Mouse (Mus musculus) CH12.LX (cell line): ENCODE measurements around the gene Pld3. TPM values are rescaled to one million over a fixed set of nuclear protein-coding genes. Genes with fewer than 3 reads are reported as not detected.
A peak's percentile ranks its signal among the peaks of the same experiment; 100 is the strongest.

Experiments
- DNase-seq: peaks from one replicate; pipeline ENCODE4 v3.0.0-alpha.2; 2013; ENCODE audit errors: extremely low read depth
- H3K27ac ChIP-seq: 2 replicates; pipeline ENCODE4 v1.5.1; 2012; ENCODE audit warnings: low read depth, mild to moderate bottlenecking, control low read depth, moderate library complexity; ENCODE audit not compliant: insufficient read depth
- H3K27me3 ChIP-seq: replicated peaks from 2 replicates; pipeline ENCODE3; 2012; ENCODE audit warnings: inconsistent platforms
- H3K36me3 ChIP-seq, 2 experiments: replicated peaks in 1 of 2; 2 replicates each; pipeline versions ENCODE3 to v1.6.1; 2012; ENCODE audit warnings: inconsistent platforms in 1 of 2, low read length in 1 of 2, mild to moderate bottlenecking in 1 of 2, mixed read lengths in 1 of 2, moderate library complexity in 1 of 2; ENCODE audit not compliant: control insufficient read depth in 1 of 2, insufficient read depth in 1 of 2
- H3K4me1 ChIP-seq, 2 experiments: 2 replicates each; pipeline ENCODE4 v1.6.1; 2012; ENCODE audit warnings: inconsistent platforms in 1 of 2, moderate library complexity in 1 of 2; ENCODE audit not compliant: insufficient read depth in 2 of 2, control insufficient read depth in 1 of 2
- H3K4me2 ChIP-seq: 2 replicates; pipeline ENCODE4 v1.6.1; 2012; ENCODE audit warnings: low read depth, mild to moderate bottlenecking, control low read depth; ENCODE audit not compliant: poor library complexity, insufficient read depth, severe bottlenecking
- H3K4me3 ChIP-seq, 3 experiments: fragments of 150-350 bp in 1 of 3; sonication (generic) in 1 of 3; replicated peaks in 1 of 3; 2 replicates each; pipeline versions ENCODE3 to v1.5.1; 2011 to 2012; ENCODE audit warnings: low read depth in 2 of 3, low read length in 2 of 3, mild to moderate bottlenecking in 2 of 3, moderate library complexity in 2 of 3, control low read depth in 1 of 3, improper control_type of control experiment in 1 of 3, inconsistent platforms in 1 of 3, mixed read lengths in 1 of 3; ENCODE audit not compliant: poor library complexity in 1 of 3
- H3K79me2 ChIP-seq: replicated peaks from 2 replicates; pipeline ENCODE4 v1.6.1; 2012; ENCODE audit warnings: mild to moderate bottlenecking, moderate library complexity; ENCODE audit not compliant: control insufficient read depth, poor library complexity, insufficient read depth, severe bottlenecking; ENCODE audit errors: extremely low read depth
- H3K9ac ChIP-seq: 2 replicates; pipeline ENCODE4 v1.6.1; 2012; ENCODE audit warnings: low read depth, mild to moderate bottlenecking, control low read depth, moderate library complexity; ENCODE audit not compliant: insufficient read depth
- H3K9me3 ChIP-seq: replicated peaks from 2 replicates; pipeline ENCODE3; 2012; ENCODE audit warnings: low read length, inconsistent platforms, mixed read lengths
- BHLHE40 ChIP-seq: IDR thresholded peaks from 2 replicates; pipeline ENCODE4 v1.6.1; 2011; ENCODE audit warnings: mild to moderate bottlenecking, low read depth, low read length, improper control_type of control experiment
- CHD1 ChIP-seq: IDR thresholded peaks from 2 replicates; pipeline ENCODE4 v1.6.1; 2012; ENCODE audit warnings: low read depth, low read length, improper control_type of control experiment, inconsistent platforms
- CHD2 ChIP-seq: IDR thresholded peaks from 2 replicates; pipeline ENCODE4 v1.6.1; 2011; ENCODE audit warnings: low read length, improper control_type of control experiment
- CTCF ChIP-seq, 2 experiments: IDR thresholded peaks in 1 of 2; conservative IDR thresholded peaks in 1 of 2; 2 replicates each; pipeline ENCODE4 v1.5.1; 2011 to 2012; ENCODE audit warnings: low read depth in 2 of 2, low read length in 2 of 2, improper control_type of control experiment in 1 of 2, inconsistent platforms in 1 of 2, mild to moderate bottlenecking in 1 of 2, moderate library complexity in 1 of 2
- E2F4 ChIP-seq: IDR thresholded peaks from 2 replicates; pipeline ENCODE4 v1.6.1; 2011; ENCODE audit warnings: low read depth, low read length, improper control_type of control experiment; ENCODE audit not compliant: insufficient replicate concordance
- ELF1 ChIP-seq: IDR thresholded peaks from 2 replicates; pipeline ENCODE4 v1.6.1; 2014; ENCODE audit warnings: low read depth, mild to moderate bottlenecking, inconsistent platforms, low read length, improper control_type of control experiment
- EP300 ChIP-seq: IDR thresholded peaks from 2 replicates; pipeline ENCODE4 v1.6.1; 2011; ENCODE audit warnings: low read length, improper control_type of control experiment
- ETS1 ChIP-seq: conservative IDR thresholded peaks from 2 replicates; pipeline ENCODE4 v1.6.1; 2012; ENCODE audit warnings: low read depth, mild to moderate bottlenecking, inconsistent platforms, low read length, improper control_type of control experiment, moderate library complexity
- GABPA ChIP-seq: IDR thresholded peaks from 2 replicates; pipeline ENCODE4 v1.6.1; 2012; ENCODE audit warnings: low read depth, low read length, improper control_type of control experiment, inconsistent platforms; ENCODE audit not compliant: insufficient replicate concordance
- HCFC1 ChIP-seq: IDR thresholded peaks from 2 replicates; pipeline ENCODE4 v1.6.1; 2012; ENCODE audit warnings: low read depth, mild to moderate bottlenecking, inconsistent platforms, low read length, improper control_type of control experiment
- IRF4 ChIP-seq: IDR thresholded peaks from 2 replicates; pipeline ENCODE4 v1.6.1; 2014; ENCODE audit warnings: low read depth, mild to moderate bottlenecking, inconsistent platforms, low read length, improper control_type of control experiment
- JUN ChIP-seq: IDR thresholded peaks from 2 replicates; pipeline ENCODE4 v1.6.1; 2011; ENCODE audit warnings: low read depth, mild to moderate bottlenecking, low read length, improper control_type of control experiment, moderate library complexity; ENCODE audit not compliant: insufficient read depth
- JUND ChIP-seq: conservative IDR thresholded peaks from 2 replicates; pipeline ENCODE4 v1.6.1; 2011; ENCODE audit warnings: low read depth, low read length, improper control_type of control experiment
- KAT2A ChIP-seq: IDR thresholded peaks from 2 replicates; pipeline ENCODE4 v1.6.1; 2012; ENCODE audit warnings: low read length, improper control_type of control experiment, inconsistent platforms; ENCODE audit not compliant: insufficient replicate concordance
- MAFK ChIP-seq: IDR thresholded peaks from 2 replicates; pipeline ENCODE4 v1.6.1; 2011; ENCODE audit warnings: low read length, improper control_type of control experiment; ENCODE audit not compliant: insufficient replicate concordance
- MAX ChIP-seq: IDR thresholded peaks from 2 replicates; pipeline ENCODE4 v1.6.1; 2011; ENCODE audit warnings: low read length, improper control_type of control experiment
- MAZ ChIP-seq: IDR thresholded peaks from 2 replicates; pipeline ENCODE4 v1.6.1; 2012; ENCODE audit warnings: low read depth, mild to moderate bottlenecking, inconsistent platforms, low read length, improper control_type of control experiment, moderate library complexity
- MEF2A ChIP-seq: IDR thresholded peaks from 2 replicates; pipeline ENCODE4 v1.6.1; 2014; ENCODE audit warnings: low read depth, mild to moderate bottlenecking, inconsistent platforms, low read length, improper control_type of control experiment, borderline replicate concordance
- MXI1 ChIP-seq: IDR thresholded peaks from 2 replicates; pipeline ENCODE4 v1.6.1; 2011; ENCODE audit warnings: mild to moderate bottlenecking, low read depth, low read length, improper control_type of control experiment
- MYC ChIP-seq: IDR thresholded peaks from 2 replicates; pipeline ENCODE4 v1.6.1; 2011; ENCODE audit warnings: low read depth, mild to moderate bottlenecking, improper control_type of control experiment, low read length
- NELFE ChIP-seq: IDR thresholded peaks from 2 replicates; pipeline ENCODE4 v1.6.1; 2011; ENCODE audit warnings: low read depth, low read length, improper control_type of control experiment
- NRF1 ChIP-seq: IDR thresholded peaks from 2 replicates; pipeline ENCODE4 v1.6.1; 2014; ENCODE audit warnings: low read depth, mild to moderate bottlenecking, inconsistent platforms, low read length, improper control_type of control experiment, moderate library complexity
- PAX5 ChIP-seq: IDR thresholded peaks from 2 replicates; pipeline ENCODE4 v1.6.1; 2012; ENCODE audit warnings: low read length, inconsistent platforms, mixed read lengths
- POLR2A ChIP-seq: IDR thresholded peaks from 2 replicates; pipeline ENCODE4 v1.6.1; 2011; ENCODE audit warnings: low read depth, mild to moderate bottlenecking, improper control_type of control experiment, low read length
- POLR2AphosphoS2 ChIP-seq: IDR thresholded peaks from 2 replicates; pipeline ENCODE4 v1.6.1; 2011; ENCODE audit warnings: low read depth, low read length, improper control_type of control experiment
- RAD21 ChIP-seq: IDR thresholded peaks from 2 replicates; pipeline ENCODE4 v1.6.1; 2011; ENCODE audit warnings: low read depth, mild to moderate bottlenecking, low read length, improper control_type of control experiment, moderate library complexity
- RCOR1 ChIP-seq: conservative IDR thresholded peaks from 2 replicates; pipeline ENCODE4 v1.6.1; 2012; ENCODE audit warnings: low read depth, mild to moderate bottlenecking, inconsistent platforms, low read length, improper control_type of control experiment
- SIN3A ChIP-seq: IDR thresholded peaks from 2 replicates; pipeline ENCODE4 v1.6.1; 2012; ENCODE audit warnings: low read length, improper control_type of control experiment, inconsistent platforms
- SMC3 ChIP-seq: IDR thresholded peaks from 2 replicates; pipeline ENCODE4 v1.6.1; 2011; ENCODE audit warnings: low read depth, low read length, improper control_type of control experiment
- TBP ChIP-seq: conservative IDR thresholded peaks from 2 replicates; pipeline ENCODE4 v1.6.1; 2011; ENCODE audit warnings: low read depth, low read length, improper control_type of control experiment
- TCF12 ChIP-seq: IDR thresholded peaks from 2 replicates; pipeline ENCODE4 v1.6.1; 2014; ENCODE audit warnings: low read depth, mild to moderate bottlenecking, inconsistent platforms, low read length, improper control_type of control experiment
- UBTF ChIP-seq: IDR thresholded peaks from 2 replicates; pipeline ENCODE4 v1.6.1; 2012; ENCODE audit warnings: low read depth, mild to moderate bottlenecking, inconsistent platforms, low read length, improper control_type of control experiment, moderate library complexity
- USF1 ChIP-seq: IDR thresholded peaks from 2 replicates; pipeline ENCODE4 v1.6.1; 2014; ENCODE audit warnings: low read depth, mild to moderate bottlenecking, inconsistent platforms, low read length, improper control_type of control experiment
- USF2 ChIP-seq: conservative IDR thresholded peaks from 2 replicates; pipeline ENCODE4 v1.6.1; 2011; ENCODE audit warnings: low read depth, low read length, improper control_type of control experiment
- ZC3H11A ChIP-seq: IDR thresholded peaks from 2 replicates; pipeline ENCODE4 v1.6.1; 2012; ENCODE audit warnings: low read depth, mild to moderate bottlenecking, inconsistent platforms, low read length, improper control_type of control experiment
- ZKSCAN1 ChIP-seq: IDR thresholded peaks from 2 replicates; pipeline ENCODE4 v1.6.1; 2012; ENCODE audit warnings: low read depth, inconsistent platforms, low read length, improper control_type of control experiment, borderline replicate concordance
- ZMIZ1 ChIP-seq: IDR thresholded peaks from 2 replicates; pipeline ENCODE4 v1.6.1; 2012; ENCODE audit warnings: low read depth, mild to moderate bottlenecking, inconsistent platforms, low read length, improper control_type of control experiment
- ZNF384 ChIP-seq: IDR thresholded peaks from 2 replicates; pipeline ENCODE4 v1.6.1; 2012; ENCODE audit warnings: low read depth, low read length, improper control_type of control experiment, inconsistent platforms
- dilution Hi-C: fragments of 300-500 bp; cut with MboI; formaldehyde crosslinking; loops from 2 replicates; pipeline ENCODE4 v1.14.3; 2020; ENCODE audit warnings: low sequenced_read_pairs; ENCODE audit not compliant: extremely low pct_unique_long_range_greater_than_20kb, extremely low pct_ligation_motif_present
- in situ Hi-C: fragments of 300-500 bp; cut with MboI; formaldehyde crosslinking; loops from 3 replicates; pipeline ENCODE4 v1.14.3; 2019; ENCODE audit warnings: low sequenced_read_pairs, low pct_ligation_motif_present, low pct_unique_long_range_greater_than_20kb, mixed read lengths
- polyA plus RNA-seq: library from polyadenylated mRNA; unstranded; fragments of >175 nt; gene quantifications from 2 replicates; pipeline ENCODE4 v1.2.1, GENCODE M21; 2012; ENCODE audit warnings: low read depth; ENCODE audit not compliant: insufficient read length
- total RNA-seq, 2 experiments: library from RNA; depleted of rRNA; stranded (reverse); fragments of 300-350 nt in 1 of 2; fragments of >200 nt in 1 of 2; gene quantifications; 2 replicates each; pipeline ENCODE4 v1.2.3; 2012 to 2014

The Pld3 gene
- total and polyA plus RNA-seq, 3 experiments, result 6.0 to 21.1 (median 14.1) TPM

DNA sequence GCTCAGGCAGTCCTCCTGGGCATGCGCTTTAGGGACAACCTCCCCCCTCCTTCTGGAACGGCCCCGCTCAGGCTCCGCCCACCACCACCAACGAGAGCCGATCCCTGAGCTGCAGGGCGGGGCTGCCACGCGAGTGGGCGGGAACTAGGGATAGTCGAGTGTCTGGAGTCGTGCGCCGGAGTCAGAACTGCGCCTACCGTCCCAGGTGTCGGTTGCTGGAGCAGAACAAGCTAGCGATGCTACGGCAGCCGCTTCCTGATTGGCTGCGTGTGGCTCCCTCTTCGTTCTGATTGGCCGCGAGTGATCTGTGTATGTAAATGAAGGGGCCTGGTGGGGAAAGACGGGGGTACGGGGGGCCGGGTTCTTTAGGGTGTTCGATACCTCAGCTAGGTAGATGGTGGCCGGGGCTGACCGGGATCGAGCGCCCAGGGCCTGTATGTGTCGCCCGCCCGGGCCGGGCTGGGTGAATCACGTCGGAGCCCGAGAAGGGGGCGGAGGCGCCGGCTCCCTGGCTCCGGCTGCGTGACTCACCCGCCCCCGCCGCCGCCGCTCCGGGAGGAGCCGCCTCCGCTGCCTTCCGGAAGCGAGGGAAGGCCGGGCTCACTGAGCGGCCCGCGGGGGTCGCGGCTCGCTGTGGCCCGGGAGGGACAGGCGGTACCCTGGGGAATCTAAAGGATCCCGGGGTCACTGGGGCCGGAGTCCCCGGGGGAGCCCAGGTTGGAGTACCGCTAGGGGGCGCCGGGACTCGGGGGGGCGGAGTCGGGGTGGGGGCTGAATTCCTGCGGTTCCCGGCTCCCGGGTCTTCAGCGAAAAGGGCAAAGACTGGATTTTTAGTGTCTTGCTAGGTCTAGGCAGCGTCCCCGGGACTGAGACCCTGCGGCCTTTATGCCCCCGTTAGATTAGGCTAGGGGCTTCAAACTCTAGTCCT, 66.0 kb downstream of the Pld3 start, which contains the start of gene Sertad1:
Sertad1 (plus strand) TSS at position 141 of the 928 bp plus-strand sequence.
- dilution Hi-C loops, result no loop called here
- TF ChIP-seq MAFK (no peak), MAX (peak; percentile 59), ZMIZ1 (peak; percentile 95), NRF1 (peak; percentile 93), IRF4 (peak; percentile 19; the same call in 1 of the 2 replicates), ZNF384 (no peak), TBP (peak; percentile 92), PAX5 (no peak), CTCF (conservative IDR thresholded peaks at IDR 0.05 in 1 of 2, IDR thresholded peaks at IDR 0.05 in 1 of 2; ENCODE audit: low read depth in 2 of 2, low read length in 2 of 2) (peak in 1 of 2 experiments; percentile 61; a peak in 2 of 4 replicates), SMC3 (no peak; the same call in 1 of the 2 replicates), TCF12 (peak; percentile 94), ZKSCAN1 (no peak), SIN3A (no peak; the same call in 1 of the 2 replicates), JUND (no peak), CHD2 (peak; percentile 58; the same call in 1 of the 2 replicates), E2F4 (peak; percentile 70; the same call in 1 of the 2 replicates), ELF1 (peak; percentile 70), POLR2A (peak; percentile 100), MYC (no peak), GABPA (no peak), CHD1 (no peak), MXI1 (peak; percentile 57), USF1 (no peak), MEF2A (no peak; the same call in 1 of the 2 replicates), MAZ (peak; percentile 85), JUN (no peak), KAT2A (0 out of 2 replicates have a peak, but pooled peaks have one; percentile 4), UBTF (0 out of 2 replicates have a peak, but pooled peaks have one; percentile 12), RAD21 (no peak), HCFC1 (no peak; the same call in 1 of the 2 replicates), ETS1 (no peak), BHLHE40 (peak; percentile 60), POLR2AphosphoS2 (peak; percentile 97), NELFE (peak; percentile 97), EP300 (no peak), USF2 (no peak), RCOR1 (no peak), ZC3H11A (no peak)
- Histone ChIP-seq H3K27me3 (no peaks in the 10 kb centered on the region), H3K9ac (peak within 1 kb of the TSS; percentile 77), H3K4me2 (peak within 1 kb of the TSS; percentile 87), H3K4me3 (peak within 1 kb of the TSS; percentile 59 to 78 (median 69)), H3K9me3 (no peaks in the 10 kb centered on the region), H3K79me2 (no peaks in the 10 kb centered on the region), H3K4me1 (peaks cover 5 to 47% of the 10 kb centered on the region in 2 experiments), H3K27ac (peak within 1 kb of the TSS; percentile 31), H3K36me3 (peaks cover 0 to 10% of the 10 kb centered on the region in 2 experiments)
- in situ Hi-C loops, result no loop called here
- DNase-seq, result peak; percentile 99
